Mouse (Mus musculus) hindbrain, embryonic 13.5 days (tissue): ENCODE results near the gene Plxnc1. TPM values are rescaled to one million over a fixed set of nuclear protein-coding genes. Genes with fewer than 3 reads are reported as not detected.

Source experiments
- ATAC-seq: fragments of 200-750 bp; cut with Nextera tagmentation; 2 replicates; pipeline ENCODE4 v1.8.0; 2017; ENCODE audit warnings: moderate TSS enrichment; ENCODE audit not compliant: low FRiP score
- H3K27ac ChIP-seq: fragments of 300-500 bp; sonication (generic); 2 replicates; pipeline ENCODE4 v1.5.1; 2015; ENCODE audit warnings: inconsistent platforms, mild to moderate bottlenecking, moderate library complexity
- H3K27me3 ChIP-seq: fragments of 300-500 bp; sonication (generic); 2 replicates; pipeline ENCODE4 v1.6.1; 2015; ENCODE audit warnings: mild to moderate bottlenecking, inconsistent platforms
- H3K36me3 ChIP-seq: fragments of 300-500 bp; sonication (generic); 2 replicates; pipeline ENCODE4 v1.6.1; 2015; ENCODE audit warnings: mild to moderate bottlenecking, inconsistent platforms
- H3K4me1 ChIP-seq: fragments of 300-500 bp; sonication (generic); replicated peaks from 2 replicates; pipeline ENCODE4 v1.6.1; 2015; ENCODE audit warnings: inconsistent platforms
- H3K4me2 ChIP-seq: fragments of 300-500 bp; sonication (generic); 2 replicates; pipeline ENCODE4 v1.6.1; 2015; ENCODE audit warnings: inconsistent platforms, mild to moderate bottlenecking, moderate library complexity
- H3K4me3 ChIP-seq: fragments of 300-500 bp; sonication (generic); 2 replicates; pipeline ENCODE4 v1.5.1; 2015; ENCODE audit warnings: mild to moderate bottlenecking, inconsistent platforms
- H3K9ac ChIP-seq: fragments of 300-500 bp; sonication (generic); 2 replicates; pipeline ENCODE4 v1.6.1; 2015; ENCODE audit warnings: mild to moderate bottlenecking, inconsistent platforms
- H3K9me3 ChIP-seq: fragments of 300-500 bp; sonication (generic); 2 replicates; pipeline ENCODE4 v1.6.1; 2016; ENCODE audit warnings: inconsistent platforms
- WGBS: fragments of 180-500 bp; shearing (Covaris S2); methylation state at CpG from one replicate; pipeline ENCODE4 v1.1.7; 2015; 5-methylcytosine and 5-hydroxymethylcytosine counted together
- polyA plus RNA-seq: library from polyadenylated mRNA; unstranded; fragments of >200 nt; fragmentation: Nextera tagmentation; extraction: Ambion mirVana; gene quantifications from 2 replicates; pipeline ENCODE4 v1.2.1, GENCODE M21; 2015

The Plxnc1 gene
- 6.8 and 7.3 TPM in 2 replicates for polyA plus RNA-seq

GRCm38 (mm10) chr10:94944691-94945205 is at the start of gene Plxnc1:
TSS of gene Plxnc1 (minus strand) at chr10:94944835.
- WGBS = 0% methylated on average over 22 of the region's 57 CpGs
- 0 out of 2 replicates have a peak, but pooled peaks cover 12% of the 10 kb centered on the region for H3K27me3 ChIP-seq
- H3K4me1 ChIP-seq = peaks cover 54% of the 10 kb centered on the region
- H3K36me3 ChIP-seq = no peaks in the 10 kb centered on the region
- H3K4me2 ChIP-seq = peak within 1 kb of the TSS; percentile 84
- H3K27ac ChIP-seq = peak within 1 kb of the TSS; percentile 96
- H3K4me3 ChIP-seq = peak within 1 kb of the TSS; percentile 81
- peak within 1 kb of the TSS; percentile 92 for H3K9ac ChIP-seq
- peak; percentile 77 for ATAC-seq
- H3K9me3 ChIP-seq = no peaks in the 10 kb centered on the region

GRCm38 (mm10) chr10:94992127-94992526 is 47.5 kb upstream of the Plxnc1 start:
- no peak overlapping the region; the same call in 1 of the 2 replicates for H3K4me2 ChIP-seq
- H3K9ac ChIP-seq = peak overlapping the region; percentile 51; the same call in 1 of the 2 replicates
- H3K27me3 ChIP-seq = no peaks in the 10 kb centered on the region
- no peak for ATAC-seq
- peaks cover 18% of the 10 kb centered on the region for H3K4me1 ChIP-seq
- 9% methylated on average over 9 of the region's 9 CpGs for WGBS
- 0 out of 2 replicates have a peak overlapping the region, but pooled peaks have one; percentile 15 for H3K27ac ChIP-seq
- no peak overlapping the region for H3K4me3 ChIP-seq
- H3K36me3 ChIP-seq = no peaks in the 10 kb centered on the region
- H3K9me3 ChIP-seq = no peaks in the 10 kb centered on the region

DNA sequence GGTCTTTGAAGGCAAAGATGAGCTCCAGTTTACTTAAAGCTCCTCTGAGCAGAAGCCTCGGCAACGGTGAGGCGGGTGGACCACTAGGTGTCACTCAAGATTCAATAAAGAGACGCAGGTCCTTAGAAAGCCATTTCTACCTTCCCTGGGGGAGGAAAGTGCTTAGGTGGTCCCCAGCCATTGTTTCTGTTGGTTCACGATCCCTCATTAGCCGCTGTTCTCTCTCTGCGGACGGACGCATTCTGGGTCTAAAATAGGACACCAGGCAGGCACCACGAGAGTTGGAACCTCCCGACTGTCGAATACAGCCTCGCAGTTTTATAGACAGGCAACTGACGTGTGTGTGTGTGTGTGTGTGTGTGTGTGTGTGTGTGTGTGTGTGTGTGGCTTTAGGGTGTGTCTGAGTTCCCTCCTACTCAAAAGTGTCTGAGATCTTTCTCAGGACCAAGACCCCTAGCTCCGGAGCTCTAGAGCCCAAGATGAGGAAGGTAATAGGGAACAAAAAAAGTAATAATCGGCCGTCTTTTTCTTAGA is 47.0 kb upstream of the Plxnc1 start:
- H3K27me3 ChIP-seq = no peaks in the 10 kb centered on the region

DNA sequence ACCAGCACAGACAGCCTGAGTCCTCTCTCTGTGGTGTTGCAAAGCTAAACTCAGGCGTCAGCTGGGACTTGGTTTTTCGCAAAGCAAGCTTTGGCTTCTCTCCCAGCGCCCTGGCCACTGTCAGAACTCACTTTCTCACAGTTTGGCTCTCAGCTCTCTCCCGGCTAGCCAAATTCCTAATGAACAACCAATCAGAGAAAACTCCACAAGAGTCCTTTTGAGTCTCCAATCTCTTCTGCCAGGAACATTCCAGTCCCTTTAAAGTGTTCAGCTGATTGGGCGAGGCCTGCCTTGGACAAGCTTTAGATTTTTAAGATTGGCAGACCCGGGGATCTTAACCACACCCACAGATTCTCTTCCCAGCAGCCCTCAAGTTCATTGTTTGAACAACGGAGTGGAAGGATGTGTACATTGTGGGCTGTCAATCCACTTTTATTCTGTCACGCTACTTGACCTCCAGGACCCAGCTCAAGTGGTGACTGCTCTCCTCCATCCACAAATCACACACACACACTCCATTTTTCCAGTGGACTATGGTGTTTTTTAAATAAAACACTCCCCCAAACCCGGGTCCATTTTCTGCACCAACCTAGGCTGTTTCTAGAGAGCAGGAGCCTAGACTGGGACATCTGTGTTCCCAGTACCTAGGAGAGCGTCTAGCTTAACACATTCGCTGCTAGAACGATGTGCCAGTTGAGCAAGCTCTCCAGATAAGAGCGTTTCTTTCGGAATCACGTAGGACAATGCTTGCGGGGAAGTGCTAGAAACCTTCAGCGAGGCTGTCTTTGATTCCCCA is 46.3 kb upstream of the Plxnc1 start:
- H3K4me1 ChIP-seq = peaks cover 18% of the 10 kb centered on the region
- peak overlapping the region; percentile 47 for H3K4me2 ChIP-seq
- H3K27ac ChIP-seq = peak overlapping the region; percentile 58
- H3K36me3 ChIP-seq = no peaks in the 10 kb centered on the region
- peak overlapping the region; percentile 36; the same call in 1 of the 2 replicates for H3K9ac ChIP-seq
- no peaks in the 10 kb centered on the region for H3K27me3 ChIP-seq
- 21% methylated on average over 17 of the region's 17 CpGs for WGBS
- peak; percentile 46 for ATAC-seq
- no peaks in the 10 kb centered on the region for H3K9me3 ChIP-seq
- peak overlapping the region; percentile 24 for H3K4me3 ChIP-seq

More for the DNA sequence above, 47.0 kb upstream of the Plxnc1 start:
- Histone ChIP-seq H3K4me1 (peaks cover 18% of the 10 kb centered on the region), H3K4me3 (peak overlapping the region; percentile 24), H3K36me3 (no peaks in the 10 kb centered on the region), H3K9me3 (no peaks in the 10 kb centered on the region), H3K4me2 (peak overlapping the region; percentile 47), H3K27ac (peak overlapping the region; percentile 58; the same call in 1 of the 2 replicates), H3K9ac (peak overlapping the region; percentile 51)
- WGBS = 16% methylated on average over 17 of the region's 17 CpGs
- peak; percentile 71; the same call in 1 of the 2 replicates for ATAC-seq

GRCm38 (mm10) chr10:94989321-94989720 is 44.7 kb upstream of the Plxnc1 start:
- peaks cover 18% of the 10 kb centered on the region for H3K4me1 ChIP-seq
- no peak overlapping the region for H3K9ac ChIP-seq
- H3K4me2 ChIP-seq = no peak overlapping the region
- ATAC-seq = no peak
- H3K27ac ChIP-seq = no peak overlapping the region
- no peak overlapping the region for H3K4me3 ChIP-seq
- no peaks in the 10 kb centered on the region for H3K36me3 ChIP-seq
- no peaks in the 10 kb centered on the region for H3K9me3 ChIP-seq
- 91% methylated on average over 5 of the region's 5 CpGs for WGBS
- no peaks in the 10 kb centered on the region for H3K27me3 ChIP-seq

DNA sequence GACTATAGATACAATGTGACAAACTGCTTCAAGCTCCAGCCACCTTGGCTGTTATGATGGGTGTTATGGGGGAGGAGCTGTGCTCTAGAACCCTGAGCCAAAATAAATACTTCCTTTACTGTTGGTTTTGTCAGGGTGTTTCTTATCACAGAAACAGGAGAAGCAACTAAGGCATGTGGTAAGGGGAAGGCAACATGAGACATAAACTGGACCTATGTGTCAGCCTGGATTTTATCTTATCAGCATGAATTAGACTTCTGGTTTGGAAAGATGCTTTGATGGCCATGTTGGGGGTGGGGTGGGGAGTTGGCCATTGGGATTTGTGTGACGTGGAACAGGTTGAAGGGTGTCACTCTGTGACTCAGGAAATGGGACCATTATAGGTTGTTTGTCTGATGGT is 40.5 kb upstream of the Plxnc1 start:
- ATAC-seq = no peak
- WGBS = 79% methylated on average over 1 of the region's 1 CpGs
- H3K36me3 ChIP-seq = no peaks in the 10 kb centered on the region
- H3K4me3 ChIP-seq = no peak overlapping the region
- no peaks in the 10 kb centered on the region for H3K9me3 ChIP-seq
- no peak overlapping the region for H3K4me2 ChIP-seq
- H3K27me3 ChIP-seq = no peaks in the 10 kb centered on the region
- peaks cover 14% of the 10 kb centered on the region for H3K4me1 ChIP-seq
- no peak overlapping the region for H3K9ac ChIP-seq
- H3K27ac ChIP-seq = no peak overlapping the region

- peaks cover 34% of the 10 kb centered on the region for H3K4me1 ChIP-seq
- no peak overlapping the region for H3K4me3 ChIP-seq
- no peak overlapping the region for H3K4me2 ChIP-seq
- 70% methylated on average over 8 of the region's 8 CpGs for WGBS
- no peak; the same call in 1 of the 2 replicates for ATAC-seq
- H3K36me3 ChIP-seq = no peaks in the 10 kb centered on the region
- H3K9ac ChIP-seq = no peak overlapping the region
- H3K27me3 ChIP-seq = no peaks in the 10 kb centered on the region
- no peaks in the 10 kb centered on the region for H3K9me3 ChIP-seq
- H3K27ac ChIP-seq = peak overlapping the region; percentile 70; the same call in 1 of the 2 replicates
Observed at GRCm38 (mm10) chr10:94982528-94982927, 37.9 kb upstream of the Plxnc1 start.

DNA sequence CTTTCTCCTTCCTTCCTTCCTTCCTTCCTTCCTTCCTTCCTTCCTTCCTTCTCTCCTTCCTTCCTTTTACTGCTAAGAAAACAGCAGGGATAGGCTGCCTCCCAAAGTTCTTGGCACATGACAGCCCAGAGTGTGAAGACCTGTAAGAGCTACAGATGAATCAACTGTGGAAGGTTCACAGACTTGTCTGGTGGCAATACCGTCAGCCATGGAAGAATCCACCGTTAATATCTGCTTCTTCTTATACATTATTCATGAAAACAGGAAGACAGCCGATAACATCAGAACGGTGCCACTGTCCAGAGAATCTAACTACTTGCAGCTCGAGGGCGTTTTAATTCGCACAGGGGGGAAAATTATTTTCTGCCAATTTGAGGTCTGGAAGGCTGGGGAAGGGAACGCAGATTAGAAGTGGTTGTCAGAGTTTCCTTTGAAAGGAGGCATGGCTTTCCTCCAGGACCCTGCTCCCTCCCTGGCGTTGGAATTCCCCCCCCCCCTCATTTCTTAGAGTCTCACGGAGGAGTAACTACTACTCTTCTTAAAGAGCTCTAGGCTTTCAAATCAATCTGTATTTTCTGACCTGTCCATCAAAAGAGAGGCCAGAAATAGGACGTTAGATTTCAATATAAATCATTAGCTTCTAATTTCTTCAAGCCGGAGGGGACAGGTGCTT is 37.0 kb upstream of the Plxnc1 start:
- peak overlapping the region; percentile 70 for H3K27ac ChIP-seq
- 23% methylated on average over 12 of the region's 12 CpGs for WGBS

DNA sequence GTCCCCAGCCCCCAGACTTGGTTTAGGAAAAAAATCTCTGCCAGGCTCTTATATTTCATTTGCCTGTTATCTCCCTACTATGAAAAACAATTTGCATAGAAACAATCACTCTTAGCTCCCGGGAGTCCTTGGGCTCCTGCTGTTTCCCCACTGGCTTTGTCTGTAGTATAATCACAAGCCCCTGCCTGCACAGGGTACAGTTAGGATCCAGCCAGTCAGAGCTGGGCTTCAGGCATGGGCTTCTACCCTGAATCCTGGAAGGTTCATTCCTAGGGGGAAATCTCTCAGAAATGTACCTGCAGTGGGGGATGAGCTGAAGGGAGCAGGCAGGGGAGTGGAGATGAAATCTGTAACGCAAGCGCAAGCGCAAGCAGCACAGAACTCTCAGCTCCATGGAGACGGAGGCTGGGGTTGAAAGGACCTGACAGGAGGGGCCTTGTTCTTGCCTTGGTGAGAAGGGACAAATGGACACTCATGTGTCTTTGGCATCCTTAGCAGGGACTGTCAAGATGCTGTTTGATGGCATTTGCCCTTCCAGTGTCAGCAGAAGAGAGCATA is 33.7 kb upstream of the Plxnc1 start:
- Histone ChIP-seq H3K27me3 (no peaks in the 10 kb centered on the region), H3K27ac (peak overlapping the region; percentile 83), H3K4me1 (peaks cover 39% of the 10 kb centered on the region), H3K4me2 (0 out of 2 replicates have a peak overlapping the region, but pooled peaks have one; percentile 18), H3K9me3 (no peaks in the 10 kb centered on the region), H3K9ac (peak overlapping the region; percentile 31; the same call in 1 of the 2 replicates), H3K36me3 (no peaks in the 10 kb centered on the region), H3K4me3 (no peak overlapping the region)
- ATAC-seq = peak; percentile 81; the same call in 1 of the 2 replicates
- WGBS = 16% methylated on average over 5 of the region's 5 CpGs

More for the DNA sequence above, 37.0 kb upstream of the Plxnc1 start:
- Histone ChIP-seq H3K4me1 (peaks cover 34% of the 10 kb centered on the region), H3K9ac (peak overlapping the region; percentile 29; the same call in 1 of the 2 replicates), H3K4me3 (peak overlapping the region; percentile 9; the same call in 1 of the 2 replicates), H3K4me2 (peak overlapping the region; percentile 29), H3K27me3 (no peaks in the 10 kb centered on the region), H3K36me3 (no peaks in the 10 kb centered on the region), H3K9me3 (no peaks in the 10 kb centered on the region)
- no peak for ATAC-seq

GRCm38 (mm10) chr10:94976329-94976728 is 31.7 kb upstream of the Plxnc1 start:
- no peak overlapping the region for H3K4me3 ChIP-seq
- WGBS = 64% methylated on average over 5 of the region's 5 CpGs

DNA sequence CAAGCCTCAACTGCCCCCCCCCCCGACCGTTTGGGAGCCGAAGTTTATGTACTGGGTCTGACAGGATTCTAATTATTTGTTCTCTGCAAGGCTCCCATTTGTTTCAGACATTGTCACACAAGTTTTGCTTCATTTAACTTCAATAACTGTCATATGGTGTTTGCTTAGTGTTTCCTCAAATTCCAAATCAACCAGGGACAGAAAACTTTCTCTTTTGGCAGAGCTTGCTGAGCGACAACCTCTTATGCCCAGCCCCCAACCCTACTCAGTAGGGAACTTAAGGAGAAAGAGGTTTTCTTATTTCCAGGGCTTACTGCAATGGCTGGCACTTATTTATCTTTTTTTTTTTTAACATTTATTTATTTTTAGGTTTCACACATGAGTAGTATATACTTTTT is 30.5 kb upstream of the Plxnc1 start:
- no peak for ATAC-seq
- H3K4me1 ChIP-seq = peaks cover 25% of the 10 kb centered on the region
- H3K4me3 ChIP-seq = no peak overlapping the region
- 47% methylated on average over 4 of the region's 4 CpGs for WGBS
- H3K36me3 ChIP-seq = no peaks in the 10 kb centered on the region
- H3K9ac ChIP-seq = no peak overlapping the region
- H3K4me2 ChIP-seq = no peak overlapping the region
- no peaks in the 10 kb centered on the region for H3K9me3 ChIP-seq
- no peak overlapping the region for H3K27ac ChIP-seq
- H3K27me3 ChIP-seq = no peaks in the 10 kb centered on the region

More at GRCm38 (mm10) chr10:94976329-94976728, 31.7 kb upstream of the Plxnc1 start:
- Histone ChIP-seq H3K27me3 (no peaks in the 10 kb centered on the region), H3K9ac (no peak overlapping the region), H3K4me1 (peaks cover 28% of the 10 kb centered on the region), H3K9me3 (no peaks in the 10 kb centered on the region), H3K4me2 (no peak overlapping the region), H3K27ac (no peak overlapping the region), H3K36me3 (no peaks in the 10 kb centered on the region)
- ATAC-seq = no peak
